Mouse (Mus musculus): Measurements from ENCODE around the gene Ap3b1. TPM values are rescaled to one million over a fixed set of nuclear protein-coding genes. Genes with fewer than 3 reads are reported as not detected.
A peak's percentile ranks its signal among the peaks of the same experiment; 100 is the strongest.

Gene Ap3b1
- polyA plus RNA-seq, 1 experiment from 2014 or later = 39.0 TPM

DNA sequence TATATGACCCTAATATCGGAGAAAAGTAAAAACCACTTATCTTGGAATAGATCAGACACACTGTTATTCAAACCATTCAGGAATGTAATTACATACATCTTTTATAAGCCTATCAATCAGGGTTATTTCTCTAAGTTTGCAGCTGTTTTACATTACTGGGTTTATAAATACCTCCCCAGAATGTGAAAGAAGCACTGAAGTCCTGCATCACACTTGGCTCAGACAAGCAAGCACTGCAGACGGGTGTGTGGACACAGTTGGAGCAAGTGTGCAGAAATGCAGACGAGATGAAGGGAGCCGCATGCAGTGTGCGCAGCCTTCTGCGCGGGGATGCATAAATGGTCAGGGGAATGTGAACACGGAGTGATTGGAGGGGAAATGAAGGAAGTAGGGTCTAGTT, 149.6 kb downstream of the Ap3b1 start:
- 93% methylated on average over 8 of the region's 8 CpGs for WGBS
- H3K4me1 ChIP-seq (ENCODE audit: control insufficient read depth, insufficient read depth, low read length) = no peaks in the 10 kb centered on the region

DNA sequence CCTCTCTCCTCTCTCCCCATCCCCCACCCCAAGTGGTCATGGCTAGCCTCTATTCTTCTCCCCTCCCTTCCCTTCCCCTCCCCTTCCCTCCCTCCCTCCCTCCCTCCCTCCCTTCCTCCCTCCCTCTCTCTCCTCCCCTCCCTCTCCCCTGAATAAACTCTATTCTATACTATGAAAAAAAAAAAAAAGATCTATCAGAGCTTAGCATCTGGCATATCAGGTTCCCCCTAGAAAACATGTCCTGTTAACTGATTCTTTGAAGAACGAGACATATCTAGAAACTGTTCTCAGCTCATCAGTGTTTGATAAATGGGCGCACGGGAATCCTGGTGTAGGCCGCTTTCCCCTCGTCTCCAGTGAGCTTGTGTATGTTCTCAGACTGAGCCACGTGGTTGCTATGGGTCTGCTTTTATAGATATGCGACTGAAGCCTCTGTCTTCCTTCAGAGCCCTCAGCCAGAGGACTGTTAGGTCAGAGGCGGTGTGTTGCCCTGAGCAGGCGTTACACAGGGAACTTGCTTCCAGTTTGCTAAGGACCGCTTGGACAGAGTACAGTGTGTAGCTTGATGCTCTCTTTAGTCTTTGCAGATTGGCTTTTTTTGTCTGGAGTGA, 154.5 kb downstream of the Ap3b1 start:
- DNase-seq (ENCODE audit: low spot score, missing footprints) (no peak), ATAC-seq (ENCODE audit: low FRiP score) (no peak)
- H3K27ac ChIP-seq (ENCODE audit: low read depth, low read length) = no peak overlapping the region
- no peaks in the 10 kb centered on the region for H3K27me3 ChIP-seq (ENCODE audit: control insufficient read depth, insufficient read depth, low read length)
- no peak overlapping the region for H3K4me2 ChIP-seq
- no peak overlapping the region for H3K9ac ChIP-seq (ENCODE audit: low read length)
- WGBS = 74% methylated on average over 10 of the region's 10 CpGs
- no peaks in the 10 kb centered on the region for H3K9me3 ChIP-seq (ENCODE audit: control insufficient read depth, low read length)
- no peak overlapping the region for H3K4me3 ChIP-seq (ENCODE audit: low read depth, low read length)
- peaks cover 2% of the 10 kb centered on the region; the same call in 1 of the 2 replicates for H3K36me3 ChIP-seq (ENCODE audit: control insufficient read depth, insufficient read depth, low read length)
- H3K4me1 ChIP-seq (ENCODE audit: control insufficient read depth, insufficient read depth, low read length) = no peaks in the 10 kb centered on the region

More for the DNA sequence above, 149.6 kb downstream of the Ap3b1 start:
- Histone ChIP-seq H3K4me2 (no peak overlapping the region), H3K36me3 (ENCODE audit: control insufficient read depth, insufficient read depth, low read length) (no peaks in the 10 kb centered on the region), H3K27ac (ENCODE audit: low read depth, low read length) (no peak overlapping the region), H3K4me3 (ENCODE audit: low read depth, low read length) (no peak overlapping the region), H3K27me3 (ENCODE audit: control insufficient read depth, insufficient read depth, low read length) (no peaks in the 10 kb centered on the region), H3K9ac (ENCODE audit: low read length) (no peak overlapping the region), H3K9me3 (ENCODE audit: control insufficient read depth, low read length) (no peaks in the 10 kb centered on the region)
- ATAC-seq (ENCODE audit: low FRiP score) = no peak
- DNase-seq (ENCODE audit: low spot score, missing footprints) = no peak

DNA sequence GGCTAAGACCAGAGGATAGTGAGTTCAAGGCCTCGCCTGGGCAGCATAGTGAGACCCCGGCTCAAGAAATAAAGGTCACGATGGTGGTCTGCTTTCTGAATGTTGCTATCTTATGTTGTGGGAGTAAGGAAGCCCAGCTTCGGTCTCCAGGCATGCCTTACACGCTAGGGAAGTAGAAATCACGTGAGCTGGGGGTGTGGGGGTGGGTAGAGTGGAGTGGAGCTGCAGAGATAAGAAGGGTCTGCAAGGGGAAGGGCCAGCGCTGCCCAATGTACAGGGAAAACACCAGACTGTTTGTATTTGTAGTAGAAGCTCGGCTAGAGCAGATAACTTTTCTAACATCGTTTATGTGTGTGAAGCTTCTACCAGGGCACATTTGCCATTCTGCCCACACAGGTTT, 155.1 kb downstream of the Ap3b1 start:
- no peak overlapping the region for H3K4me2 ChIP-seq
- H3K9me3 ChIP-seq (ENCODE audit: control insufficient read depth, low read length) = no peaks in the 10 kb centered on the region
- 88% methylated on average over 9 of the region's 9 CpGs for WGBS
- ATAC-seq (ENCODE audit: low FRiP score) = no peak
- H3K27me3 ChIP-seq (ENCODE audit: control insufficient read depth, insufficient read depth, low read length) = no peaks in the 10 kb centered on the region
- no peaks in the 10 kb centered on the region for H3K4me1 ChIP-seq (ENCODE audit: control insufficient read depth, insufficient read depth, low read length)
- no peak for DNase-seq (ENCODE audit: low spot score, missing footprints)
- H3K27ac ChIP-seq (ENCODE audit: low read depth, low read length) = no peak overlapping the region
- peaks cover 2% of the 10 kb centered on the region; the same call in 1 of the 2 replicates for H3K36me3 ChIP-seq (ENCODE audit: control insufficient read depth, insufficient read depth, low read length)
- H3K9ac ChIP-seq (ENCODE audit: low read length) = no peak overlapping the region
- H3K4me3 ChIP-seq (ENCODE audit: low read depth, low read length) = no peak overlapping the region

DNA sequence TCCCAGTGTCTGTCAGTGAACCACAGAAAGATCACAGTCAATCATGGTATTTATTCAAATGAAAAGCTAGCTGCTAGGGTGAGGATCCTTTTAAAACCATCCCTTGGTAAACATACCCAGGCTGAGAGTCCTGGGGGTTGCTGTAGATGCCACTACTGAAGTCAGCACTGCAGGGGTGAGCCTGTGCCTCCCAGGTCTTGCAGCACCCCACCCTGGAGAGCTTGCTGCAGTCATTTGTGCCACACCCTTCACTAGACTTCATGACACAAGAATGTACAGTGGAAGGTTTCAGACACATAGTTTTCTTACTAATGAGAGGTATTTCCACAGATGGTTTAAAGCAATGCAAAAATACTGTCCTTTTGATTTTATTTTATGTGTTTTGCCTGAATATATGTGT, 156.2 kb downstream of the Ap3b1 start:
- no peak overlapping the region for H3K4me3 ChIP-seq (ENCODE audit: low read depth, low read length)
- H3K9me3 ChIP-seq (ENCODE audit: control insufficient read depth, low read length) = no peaks in the 10 kb centered on the region
- no peak overlapping the region for H3K27ac ChIP-seq (ENCODE audit: low read depth, low read length)
- H3K4me2 ChIP-seq = no peak overlapping the region
- no peak for ATAC-seq (ENCODE audit: low FRiP score)
- no peaks in the 10 kb centered on the region for H3K27me3 ChIP-seq (ENCODE audit: control insufficient read depth, insufficient read depth, low read length)
- DNase-seq (ENCODE audit: low spot score, missing footprints) = no peak
- H3K36me3 ChIP-seq (ENCODE audit: control insufficient read depth, insufficient read depth, low read length) = peaks cover 2% of the 10 kb centered on the region; the same call in 1 of the 2 replicates
- H3K4me1 ChIP-seq (ENCODE audit: control insufficient read depth, insufficient read depth, low read length) = no peaks in the 10 kb centered on the region
- H3K9ac ChIP-seq (ENCODE audit: low read length) = no peak overlapping the region

DNA sequence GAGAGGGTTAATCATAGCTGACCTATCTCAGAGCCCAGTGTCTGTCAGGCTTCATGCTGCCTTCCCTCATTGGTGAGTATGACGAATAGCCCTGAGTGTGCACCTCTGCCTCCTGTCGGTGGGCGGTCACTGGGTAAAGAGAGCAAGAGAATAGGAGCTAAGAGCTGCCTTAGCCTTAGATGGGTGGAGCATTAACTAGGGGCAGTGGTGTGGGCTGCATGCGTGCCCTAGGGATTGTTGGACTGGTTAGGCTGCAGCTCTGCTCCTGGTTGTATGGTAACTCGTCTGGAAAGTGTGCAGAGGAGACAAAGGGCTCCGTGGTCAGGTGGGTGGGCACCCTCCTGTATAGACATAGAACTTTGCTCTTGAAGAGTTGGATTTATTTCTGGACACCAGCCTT, 157.8 kb downstream of the Ap3b1 start:
- Histone ChIP-seq H3K27ac (ENCODE audit: low read depth, low read length) (no peak overlapping the region), H3K4me1 (ENCODE audit: control insufficient read depth, insufficient read depth, low read length) (no peaks in the 10 kb centered on the region), H3K4me3 (ENCODE audit: low read depth, low read length) (no peak overlapping the region), H3K36me3 (ENCODE audit: control insufficient read depth, insufficient read depth, low read length) (peaks cover 2% of the 10 kb centered on the region; the same call in 1 of the 2 replicates), H3K9me3 (ENCODE audit: control insufficient read depth, low read length) (no peaks in the 10 kb centered on the region), H3K4me2 (no peak overlapping the region), H3K27me3 (ENCODE audit: control insufficient read depth, insufficient read depth, low read length) (no peaks in the 10 kb centered on the region), H3K9ac (ENCODE audit: low read length) (no peak overlapping the region)
- ATAC-seq (ENCODE audit: low FRiP score) (no peak), DNase-seq (ENCODE audit: low spot score, missing footprints) (no peak)
- WGBS = 90% methylated on average over 6 of the region's 6 CpGs

DNA sequence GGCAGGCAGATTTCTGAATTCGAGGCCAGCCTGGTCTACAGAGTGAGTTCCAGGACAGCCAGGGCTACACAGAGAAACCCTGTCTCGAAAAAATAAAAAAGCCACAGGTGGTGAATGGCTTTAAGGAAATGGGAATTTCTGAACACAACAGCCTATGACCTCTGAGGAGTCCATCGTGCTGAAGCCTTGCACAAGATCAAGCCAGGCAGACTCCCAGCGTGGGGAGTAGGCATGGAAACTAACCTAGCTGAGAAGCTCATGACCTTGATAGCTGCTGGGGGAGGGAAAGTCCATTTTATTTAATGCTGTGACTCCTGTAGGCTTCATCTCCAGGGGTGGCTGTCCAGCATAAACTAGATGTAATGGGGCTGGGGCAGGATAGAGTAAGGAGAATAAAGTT, 159.4 kb downstream of the Ap3b1 start:
- H3K27ac ChIP-seq (ENCODE audit: low read depth, low read length) = no peak overlapping the region
- WGBS = 91% methylated on average over 4 of the region's 4 CpGs
- H3K4me2 ChIP-seq = no peak overlapping the region
- no peaks in the 10 kb centered on the region for H3K27me3 ChIP-seq (ENCODE audit: control insufficient read depth, insufficient read depth, low read length)
- ATAC-seq (ENCODE audit: low FRiP score) = no peak
- H3K9me3 ChIP-seq (ENCODE audit: control insufficient read depth, low read length) = no peaks in the 10 kb centered on the region
- no peaks in the 10 kb centered on the region for H3K4me1 ChIP-seq (ENCODE audit: control insufficient read depth, insufficient read depth, low read length)
- H3K36me3 ChIP-seq (ENCODE audit: control insufficient read depth, insufficient read depth, low read length) = peaks cover 2% of the 10 kb centered on the region; the same call in 1 of the 2 replicates
- no peak overlapping the region for H3K9ac ChIP-seq (ENCODE audit: low read length)
- no peak overlapping the region for H3K4me3 ChIP-seq (ENCODE audit: low read depth, low read length)
- peak; percentile 23 for DNase-seq (ENCODE audit: low spot score, missing footprints)

DNA sequence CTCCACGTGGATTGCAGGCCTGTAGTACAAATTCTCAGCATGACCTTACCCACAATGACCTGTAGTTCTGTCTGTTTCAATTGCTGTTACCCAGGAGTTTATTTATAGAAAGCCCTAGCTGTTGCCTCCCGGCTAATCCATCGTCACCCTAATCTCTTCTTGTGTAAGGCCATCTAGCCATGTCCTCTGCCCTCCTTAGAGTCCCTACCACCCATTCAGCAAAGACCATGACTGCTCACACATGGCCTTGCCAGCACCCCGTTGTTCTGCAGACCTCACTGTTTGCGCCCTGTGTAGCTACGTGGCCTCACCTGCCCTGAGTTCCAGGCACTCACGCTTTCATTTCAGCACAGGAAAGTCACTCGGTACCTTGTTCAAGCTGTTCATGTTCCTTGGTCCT, 160.5 kb downstream of the Ap3b1 start:
- 82% methylated on average over 8 of the region's 8 CpGs for WGBS
- no peak for DNase-seq (ENCODE audit: low spot score, missing footprints)
- Histone ChIP-seq H3K4me1 (ENCODE audit: control insufficient read depth, insufficient read depth, low read length) (no peaks in the 10 kb centered on the region), H3K27ac (ENCODE audit: low read depth, low read length) (no peak overlapping the region), H3K9ac (ENCODE audit: low read length) (no peak overlapping the region), H3K9me3 (ENCODE audit: control insufficient read depth, low read length) (no peaks in the 10 kb centered on the region), H3K4me2 (no peak overlapping the region), H3K36me3 (ENCODE audit: control insufficient read depth, insufficient read depth, low read length) (no peaks in the 10 kb centered on the region; the same call in 1 of the 2 replicates), H3K4me3 (ENCODE audit: low read depth, low read length) (no peak overlapping the region), H3K27me3 (ENCODE audit: control insufficient read depth, insufficient read depth, low read length) (no peaks in the 10 kb centered on the region)
- ATAC-seq (ENCODE audit: low FRiP score) = no peak

DNA sequence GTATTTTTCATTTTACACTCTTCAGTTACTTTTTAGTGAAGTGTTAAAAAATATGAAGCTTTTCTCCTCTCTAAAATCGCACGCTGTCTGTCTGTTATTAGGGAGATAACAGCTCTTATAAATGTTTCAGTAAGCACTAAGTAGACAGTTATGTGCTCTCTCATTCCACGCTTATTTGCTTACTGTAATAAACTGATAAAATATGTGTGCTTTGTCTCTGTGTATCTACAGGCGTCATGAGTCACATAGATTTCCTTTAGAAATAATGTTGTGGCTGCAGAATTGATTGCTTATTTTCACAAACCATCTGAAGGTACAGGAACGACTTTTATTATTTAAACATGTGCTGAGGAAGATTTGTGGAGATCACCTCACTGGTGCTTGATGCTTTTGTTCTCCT, 164.5 kb downstream of the Ap3b1 start:
- 81% methylated on average over 5 of the region's 5 CpGs for WGBS
- DNase-seq (ENCODE audit: low spot score, missing footprints) = peak; percentile 81

DNA sequence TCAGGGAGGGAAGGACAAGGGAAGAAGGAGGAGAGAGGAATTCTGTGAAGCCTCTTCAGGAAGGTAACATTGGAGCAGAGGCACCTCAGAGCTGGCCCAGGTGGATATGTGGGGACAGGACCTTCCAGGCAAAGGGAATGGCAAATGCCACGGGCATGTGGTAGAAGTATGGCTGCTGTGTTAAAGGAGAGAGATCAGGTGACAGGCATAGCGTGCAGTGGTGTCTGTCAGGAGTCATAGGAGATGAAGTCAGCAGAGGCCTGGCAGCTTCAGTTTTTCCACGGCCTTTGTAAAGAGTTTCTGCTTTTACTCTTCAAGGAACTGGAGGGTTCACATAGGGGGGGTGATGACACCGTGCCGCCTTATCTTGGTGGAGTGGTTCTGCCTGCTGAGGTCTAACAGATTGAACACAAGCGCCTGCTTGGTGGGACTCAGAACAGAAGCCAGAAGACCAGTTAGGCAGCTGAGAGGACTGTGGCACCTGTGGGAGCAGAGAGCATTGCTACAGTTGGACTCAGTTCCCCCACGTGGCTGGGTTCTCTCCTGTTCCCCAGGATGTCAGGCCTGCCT, 166.0 kb downstream of the Ap3b1 start:
- Histone ChIP-seq H3K36me3 (ENCODE audit: control insufficient read depth, insufficient read depth, low read length) (no peaks in the 10 kb centered on the region), H3K4me3 (ENCODE audit: low read depth, low read length) (no peak overlapping the region), H3K4me1 (ENCODE audit: control insufficient read depth, insufficient read depth, low read length) (no peaks in the 10 kb centered on the region), H3K27me3 (ENCODE audit: control insufficient read depth, insufficient read depth, low read length) (no peaks in the 10 kb centered on the region), H3K9ac (ENCODE audit: low read length) (no peak overlapping the region), H3K9me3 (ENCODE audit: control insufficient read depth, low read length) (no peaks in the 10 kb centered on the region), H3K27ac (ENCODE audit: low read depth, low read length) (no peak overlapping the region), H3K4me2 (no peak overlapping the region)
- DNase-seq (ENCODE audit: low spot score, missing footprints) = peak; percentile 68
- no peak for ATAC-seq (ENCODE audit: low FRiP score)
- WGBS = 87% methylated on average over 7 of the region's 7 CpGs

More for the DNA sequence above, 164.5 kb downstream of the Ap3b1 start:
- Histone ChIP-seq H3K9me3 (ENCODE audit: control insufficient read depth, low read length) (no peaks in the 10 kb centered on the region), H3K36me3 (ENCODE audit: control insufficient read depth, insufficient read depth, low read length) (no peaks in the 10 kb centered on the region), H3K4me3 (ENCODE audit: low read depth, low read length) (no peak overlapping the region), H3K27me3 (ENCODE audit: control insufficient read depth, insufficient read depth, low read length) (no peaks in the 10 kb centered on the region), H3K9ac (ENCODE audit: low read length) (no peak overlapping the region), H3K4me1 (ENCODE audit: control insufficient read depth, insufficient read depth, low read length) (no peaks in the 10 kb centered on the region), H3K27ac (ENCODE audit: low read depth, low read length) (no peak overlapping the region), H3K4me2 (no peak overlapping the region)
- no peak for ATAC-seq (ENCODE audit: low FRiP score)
